Mouse (Mus musculus): ENCODE results near the gene Pop7.

DNA sequence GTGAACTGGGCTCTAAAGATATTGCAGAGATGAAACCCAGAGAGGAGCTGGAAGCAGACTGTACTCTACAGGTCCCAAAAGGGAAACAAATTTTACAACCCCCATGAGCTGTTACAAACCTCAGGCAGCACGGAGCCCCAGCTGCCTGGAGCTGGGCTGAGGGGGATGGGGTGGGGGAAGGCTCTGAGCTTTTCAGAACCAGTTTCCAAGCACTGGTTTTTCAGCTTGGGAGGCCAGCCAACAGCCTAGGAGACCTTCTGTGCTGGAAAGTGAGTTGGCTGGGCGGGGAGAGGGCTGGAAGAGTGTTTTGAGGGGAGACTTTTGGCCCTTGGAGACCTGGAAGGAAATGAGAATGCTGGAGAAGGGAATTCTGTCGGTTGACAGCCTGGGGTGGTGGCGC lies 10.8 kb downstream of the Pop7 start:
- no peak for TF ChIP-seq CTCF (IDR thresholded peaks at IDR 0.05)
- TF ChIP-seq EP300 (IDR thresholded peaks at IDR 0.05) = no peak
